Mouse (Mus musculus): ENCODE measurements around the gene 4931417E11Rik. TPM values are rescaled to one million over a fixed set of nuclear protein-coding genes. Genes with fewer than 3 reads are reported as not detected.

4931417E11Rik gene
- not detected in 2 replicates for polyA plus RNA-seq (2014; fragmentation: Nextera tagmentation; extraction: Ambion mirVana)

GRCm38 (mm10) chr6:73469567-73469966, at the start of gene 4931417E11Rik:
Gene 4931417E11Rik (minus strand): TSS chr6:73469667.
- ATAC-seq (ENCODE audit: insufficient number of reproducible peaks, insufficient read depth, low FRiP score, low read depth), result no peak
- no peaks in the 10 kb centered on the region for H3K27me3 ChIP-seq (ENCODE audit: control insufficient read depth, insufficient read depth, low read length)

DNA sequence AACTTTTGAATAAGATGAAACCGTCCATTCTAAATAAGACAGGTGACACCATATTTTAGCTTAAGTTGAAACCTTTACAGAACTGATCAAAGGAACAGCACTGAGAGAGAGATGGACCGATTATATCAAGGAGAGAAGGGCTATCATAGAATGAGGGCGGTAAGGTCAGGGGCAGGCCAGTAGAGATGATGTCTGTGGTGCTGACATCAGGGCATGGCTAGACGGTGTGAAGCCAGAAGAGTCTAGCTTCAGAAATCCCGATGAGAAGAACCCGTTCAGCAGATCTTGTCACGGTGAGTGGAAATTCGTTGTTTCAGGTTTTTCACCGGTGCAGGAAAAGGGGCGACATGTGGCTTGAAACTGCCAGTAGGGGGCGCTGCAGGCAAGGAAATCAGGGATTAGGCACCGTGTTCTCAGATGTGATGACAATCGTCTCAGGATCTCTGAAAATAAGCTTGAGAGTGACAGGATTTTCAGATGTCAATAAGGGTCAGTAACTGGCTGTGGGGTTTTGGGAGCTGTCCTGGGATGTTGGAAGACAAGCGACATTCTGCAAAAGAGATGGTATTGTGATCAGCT, 48.4 kb upstream of the 4931417E11Rik start:
- Histone ChIP-seq H3K27ac (replicated peaks in 1 of 2; ENCODE audit: control insufficient read depth in 1 of 2, insufficient read depth in 1 of 2, low read depth in 2 of 2, low read length in 2 of 2) (no peak overlapping the region), H3K27me3 (ENCODE audit: control insufficient read depth, insufficient read depth, low read length) (no peaks in the 10 kb centered on the region), H3K36me3 (ENCODE audit: control insufficient read depth, insufficient read depth, low read length) (no peaks in the 10 kb centered on the region), H3K9me3 (ENCODE audit: control insufficient read depth, low read length) (no peaks in the 10 kb centered on the region), H3K4me1 (ENCODE audit: control insufficient read depth in 2 of 2, insufficient read depth in 2 of 2, low read length in 2 of 2) (no peaks in the 10 kb centered on the region), H3K4me2 (ENCODE audit: low read length) (no peak overlapping the region), H3K4me3 (ENCODE audit: control insufficient read depth in 1 of 2, insufficient read depth in 1 of 2, low read depth in 1 of 2, low read length in 2 of 2) (no peak overlapping the region), H3K9ac (ENCODE audit: low read length) (no peak overlapping the region)
- ATAC-seq (ENCODE audit: insufficient number of reproducible peaks, insufficient read depth, low FRiP score, low read depth), result no peak; the same call in 1 of the 2 replicates
- 22% methylated on average over 14 of the region's 14 CpGs for WGBS

More at GRCm38 (mm10) chr6:73469567-73469966, at the start of gene 4931417E11Rik:
- Histone ChIP-seq H3K4me2 (ENCODE audit: low read length) (no peak within 1 kb of the TSS), H3K9me3 (ENCODE audit: control insufficient read depth, low read length) (no peaks in the 10 kb centered on the region), H3K9ac (ENCODE audit: low read length) (no peak within 1 kb of the TSS), H3K36me3 (ENCODE audit: control insufficient read depth, insufficient read depth, low read length) (no peaks in the 10 kb centered on the region), H3K27ac (replicated peaks in 1 of 2; ENCODE audit: control insufficient read depth in 1 of 2, insufficient read depth in 1 of 2, low read depth in 2 of 2, low read length in 2 of 2) (no peak within 1 kb of the TSS), H3K4me3 (ENCODE audit: control insufficient read depth in 1 of 2, insufficient read depth in 1 of 2, low read depth in 1 of 2, low read length in 2 of 2) (no peak within 1 kb of the TSS), H3K4me1 (ENCODE audit: control insufficient read depth in 2 of 2, insufficient read depth in 2 of 2, low read length in 2 of 2) (no peaks in the 10 kb centered on the region)
- WGBS, result 78% methylated on average over 8 of the region's 8 CpGs

DNA sequence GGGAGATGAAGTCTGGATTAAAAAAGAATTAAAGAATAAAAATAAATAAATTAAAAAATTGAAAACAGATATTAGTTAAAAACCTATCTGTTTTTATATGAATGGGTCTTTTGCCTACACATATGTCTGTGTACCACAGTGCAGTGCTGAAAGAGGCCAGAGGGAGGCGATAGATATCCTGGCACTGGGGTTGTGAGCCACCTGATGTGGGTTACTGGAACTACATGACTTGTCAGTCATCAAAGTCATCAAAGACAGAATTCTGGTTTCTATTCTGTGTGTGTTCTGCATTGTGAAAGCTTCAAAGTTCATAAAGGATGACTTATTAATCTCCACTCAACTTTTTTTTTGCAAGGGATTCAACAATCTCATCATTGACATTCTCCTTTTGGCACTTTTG, 43.4 kb upstream of the 4931417E11Rik start:
- no peak overlapping the region for H3K27ac ChIP-seq (replicated peaks in 1 of 2; ENCODE audit: control insufficient read depth in 1 of 2, insufficient read depth in 1 of 2, low read depth in 2 of 2, low read length in 2 of 2)
- H3K36me3 ChIP-seq (ENCODE audit: control insufficient read depth, insufficient read depth, low read length), result no peaks in the 10 kb centered on the region
- no peaks in the 10 kb centered on the region for H3K9me3 ChIP-seq (ENCODE audit: control insufficient read depth, low read length)
- no peak for ATAC-seq (ENCODE audit: insufficient number of reproducible peaks, insufficient read depth, low FRiP score, low read depth)
- H3K27me3 ChIP-seq (ENCODE audit: control insufficient read depth, insufficient read depth, low read length), result no peaks in the 10 kb centered on the region
- H3K4me3 ChIP-seq (ENCODE audit: control insufficient read depth in 1 of 2, insufficient read depth in 1 of 2, low read depth in 1 of 2, low read length in 2 of 2), result no peak overlapping the region
- H3K4me2 ChIP-seq (ENCODE audit: low read length), result no peak overlapping the region
- H3K4me1 ChIP-seq (ENCODE audit: control insufficient read depth in 2 of 2, insufficient read depth in 2 of 2, low read length in 2 of 2), result no peaks in the 10 kb centered on the region
- no peak overlapping the region for H3K9ac ChIP-seq (ENCODE audit: low read length)
- 6% methylated on average over 1 of the region's 1 CpGs for WGBS

GRCm38 (mm10) chr6:73499631-73500030, 30.2 kb upstream of the 4931417E11Rik start:
- no peak overlapping the region for H3K4me2 ChIP-seq (ENCODE audit: low read length)
- no peaks in the 10 kb centered on the region for H3K36me3 ChIP-seq (ENCODE audit: control insufficient read depth, insufficient read depth, low read length)
- H3K27me3 ChIP-seq (ENCODE audit: control insufficient read depth, insufficient read depth, low read length), result no peaks in the 10 kb centered on the region
- H3K9me3 ChIP-seq (ENCODE audit: control insufficient read depth, low read length), result no peaks in the 10 kb centered on the region
- no peak for ATAC-seq (ENCODE audit: insufficient number of reproducible peaks, insufficient read depth, low FRiP score, low read depth)
- H3K27ac ChIP-seq (replicated peaks in 1 of 2; ENCODE audit: control insufficient read depth in 1 of 2, insufficient read depth in 1 of 2, low read depth in 2 of 2, low read length in 2 of 2), result no peak overlapping the region
- H3K4me1 ChIP-seq (ENCODE audit: control insufficient read depth in 2 of 2, insufficient read depth in 2 of 2, low read length in 2 of 2), result no peaks in the 10 kb centered on the region
- no peak overlapping the region for H3K4me3 ChIP-seq (ENCODE audit: control insufficient read depth in 1 of 2, insufficient read depth in 1 of 2, low read depth in 1 of 2, low read length in 2 of 2)
- WGBS, result 79% methylated on average over 7 of the region's 7 CpGs
- H3K9ac ChIP-seq (ENCODE audit: low read length), result no peak overlapping the region

DNA sequence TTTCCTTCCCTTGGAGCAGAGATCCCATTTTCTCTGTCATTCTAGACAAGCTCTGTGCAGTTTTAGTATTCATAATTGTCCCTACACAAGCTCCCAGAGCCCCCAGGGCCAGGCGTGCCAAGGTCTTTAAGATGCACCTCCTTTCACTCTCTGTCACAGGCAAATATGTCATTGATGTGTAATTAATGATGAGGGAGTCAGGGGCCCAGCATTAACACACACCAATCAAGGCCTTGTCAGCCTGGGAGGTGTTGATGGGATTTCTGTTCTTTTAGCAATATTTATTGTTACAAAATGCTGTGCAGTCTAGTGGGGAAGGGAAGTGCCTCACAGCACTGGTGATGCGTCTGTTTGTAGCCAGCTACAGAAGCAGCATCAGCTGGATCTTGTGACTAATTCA, 27.9 kb upstream of the 4931417E11Rik start:
- no peak overlapping the region for H3K4me3 ChIP-seq (ENCODE audit: control insufficient read depth in 1 of 2, insufficient read depth in 1 of 2, low read depth in 1 of 2, low read length in 2 of 2)
- H3K4me2 ChIP-seq (ENCODE audit: low read length), result no peak overlapping the region
- no peak overlapping the region for H3K9ac ChIP-seq (ENCODE audit: low read length)
- no peaks in the 10 kb centered on the region for H3K36me3 ChIP-seq (ENCODE audit: control insufficient read depth, insufficient read depth, low read length)
- H3K4me1 ChIP-seq (ENCODE audit: control insufficient read depth in 2 of 2, insufficient read depth in 2 of 2, low read length in 2 of 2), result no peaks in the 10 kb centered on the region
- no peak for ATAC-seq (ENCODE audit: insufficient number of reproducible peaks, insufficient read depth, low FRiP score, low read depth)
- H3K9me3 ChIP-seq (ENCODE audit: control insufficient read depth, low read length), result no peaks in the 10 kb centered on the region
- no peaks in the 10 kb centered on the region for H3K27me3 ChIP-seq (ENCODE audit: control insufficient read depth, insufficient read depth, low read length)
- H3K27ac ChIP-seq (replicated peaks in 1 of 2; ENCODE audit: control insufficient read depth in 1 of 2, insufficient read depth in 1 of 2, low read depth in 2 of 2, low read length in 2 of 2), result no peak overlapping the region
- 66% methylated on average over 2 of the region's 2 CpGs for WGBS

GRCm38 (mm10) chr6:73490524-73490923, 21.1 kb upstream of the 4931417E11Rik start:
- Histone ChIP-seq H3K9me3 (ENCODE audit: control insufficient read depth, low read length) (no peaks in the 10 kb centered on the region), H3K4me3 (ENCODE audit: control insufficient read depth in 1 of 2, insufficient read depth in 1 of 2, low read depth in 1 of 2, low read length in 2 of 2) (no peak overlapping the region), H3K9ac (ENCODE audit: low read length) (no peak overlapping the region), H3K36me3 (ENCODE audit: control insufficient read depth, insufficient read depth, low read length) (no peaks in the 10 kb centered on the region), H3K4me1 (ENCODE audit: control insufficient read depth in 2 of 2, insufficient read depth in 2 of 2, low read length in 2 of 2) (no peaks in the 10 kb centered on the region), H3K27me3 (ENCODE audit: control insufficient read depth, insufficient read depth, low read length) (no peaks in the 10 kb centered on the region), H3K4me2 (ENCODE audit: low read length) (no peak overlapping the region), H3K27ac (replicated peaks in 1 of 2; ENCODE audit: control insufficient read depth in 1 of 2, insufficient read depth in 1 of 2, low read depth in 2 of 2, low read length in 2 of 2) (no peak overlapping the region)
- ATAC-seq (ENCODE audit: insufficient number of reproducible peaks, insufficient read depth, low FRiP score, low read depth), result no peak
- WGBS, result 87% methylated on average over 1 of the region's 1 CpGs

- H3K27ac ChIP-seq (replicated peaks in 1 of 2; ENCODE audit: control insufficient read depth in 1 of 2, insufficient read depth in 1 of 2, low read depth in 2 of 2, low read length in 2 of 2), result no peak overlapping the region
- no peak overlapping the region for H3K4me2 ChIP-seq (ENCODE audit: low read length)
- 80% methylated on average over 3 of the region's 3 CpGs for WGBS
- H3K4me3 ChIP-seq (ENCODE audit: control insufficient read depth in 1 of 2, insufficient read depth in 1 of 2, low read depth in 1 of 2, low read length in 2 of 2), result no peak overlapping the region
- no peaks in the 10 kb centered on the region for H3K9me3 ChIP-seq (ENCODE audit: control insufficient read depth, low read length)
- H3K4me1 ChIP-seq (ENCODE audit: control insufficient read depth in 2 of 2, insufficient read depth in 2 of 2, low read length in 2 of 2), result no peaks in the 10 kb centered on the region
- H3K27me3 ChIP-seq (ENCODE audit: control insufficient read depth, insufficient read depth, low read length), result no peaks in the 10 kb centered on the region
- no peak overlapping the region for H3K9ac ChIP-seq (ENCODE audit: low read length)
- ATAC-seq (ENCODE audit: insufficient number of reproducible peaks, insufficient read depth, low FRiP score, low read depth), result no peak
- no peaks in the 10 kb centered on the region for H3K36me3 ChIP-seq (ENCODE audit: control insufficient read depth, insufficient read depth, low read length)
Measured at GRCm38 (mm10) chr6:73485616-73486015, 16.1 kb upstream of the 4931417E11Rik start.

GRCm38 (mm10) chr6:73466084-73466483, 3.4 kb downstream of the 4931417E11Rik start:
- no peak overlapping the region for H3K4me2 ChIP-seq (ENCODE audit: low read length)
- H3K4me3 ChIP-seq (ENCODE audit: control insufficient read depth in 1 of 2, insufficient read depth in 1 of 2, low read depth in 1 of 2, low read length in 2 of 2), result no peak overlapping the region
- H3K9me3 ChIP-seq (ENCODE audit: control insufficient read depth, low read length), result no peaks in the 10 kb centered on the region
- H3K9ac ChIP-seq (ENCODE audit: low read length), result no peak overlapping the region
- WGBS, result 70% methylated on average over 3 of the region's 3 CpGs
- no peaks in the 10 kb centered on the region for H3K36me3 ChIP-seq (ENCODE audit: control insufficient read depth, insufficient read depth, low read length)
- no peak overlapping the region for H3K27ac ChIP-seq (replicated peaks in 1 of 2; ENCODE audit: control insufficient read depth in 1 of 2, insufficient read depth in 1 of 2, low read depth in 2 of 2, low read length in 2 of 2)
- no peak for ATAC-seq (ENCODE audit: insufficient number of reproducible peaks, insufficient read depth, low FRiP score, low read depth)
- H3K27me3 ChIP-seq (ENCODE audit: control insufficient read depth, insufficient read depth, low read length), result no peaks in the 10 kb centered on the region
- H3K4me1 ChIP-seq (ENCODE audit: control insufficient read depth in 2 of 2, insufficient read depth in 2 of 2, low read length in 2 of 2), result no peaks in the 10 kb centered on the region
